Mouse (Mus musculus): Measurements from ENCODE around the gene Pnkp. TPM values are rescaled to one million over a fixed set of nuclear protein-coding genes. Genes with fewer than 3 reads are reported as not detected.

Gene Pnkp
- polyA plus RNA-seq (2017; shearing (Covaris generic)): 71.7 TPM

GRCm38 (mm10) chr7:44857042-44857552 is at the start of gene Pnkp:
Pnkp (plus strand) TSS chr7:44857139.

GRCm38 (mm10) chr7:44815721-44816469 is 41.0 kb upstream of the Pnkp start, which contains the start of the genes Nup62 and Il4i1:
Nup62 (plus strand) TSS chr7:44816088.
Il4i1 (plus strand) TSS chr7:44816387.

GRCm38 (mm10) chr7:44816470-44817021 is 40.4 kb upstream of the Pnkp start, which contains the start of gene Atf5:
Atf5 (minus strand) TSS chr7:44816658.

GRCm38 (mm10) chr7:44848561-44849415 is 8.2 kb upstream of the Pnkp start, which contains the start of the genes Akt1s1 and Tbc1d17:
Akt1s1 (plus strand) TSS chr7:44848991.
Tbc1d17 (minus strand) TSS chr7:44849079.

GRCm38 (mm10) chr7:44869697-44870528 is 13.0 kb downstream of the Pnkp start, which contains the start of gene Ptov1:
Ptov1 (minus strand) TSS chr7:44869788.

GRCm38 (mm10) chr7:44892276-44892921 is 35.5 kb downstream of the Pnkp start, which contains the start of gene Med25:
Med25 (minus strand) TSS chr7:44892712.

GRCm38 (mm10) chr7:44895593-44896434 is 38.9 kb downstream of the Pnkp start, which contains the start of gene Fuz:
Fuz (plus strand) TSS chr7:44896079.

Other genes starting within 250 kb of the Pnkp start
- gene Myh14, start 186.3 kb upstream of the Pnkp start, polyA plus RNA-seq (2017; shearing (Covaris generic)): 0.89 TPM
- not detected for gene Izumo2, start 148.4 kb upstream of the Pnkp start, polyA plus RNA-seq (2017; shearing (Covaris generic))
- 85.2 TPM for gene Vrk3, start 108.7 kb upstream of the Pnkp start, polyA plus RNA-seq (2017; shearing (Covaris generic))
- gene Zfp473, start 106.1 kb upstream of the Pnkp start, polyA plus RNA-seq (2017; shearing (Covaris generic)): 0.40 TPM
- gene Nup62, start 41.1 kb upstream of the Pnkp start, polyA plus RNA-seq (2017; shearing (Covaris generic)): 31.8 TPM
- gene Il4i1, start 40.8 kb upstream of the Pnkp start, polyA plus RNA-seq (2017; shearing (Covaris generic)): 0.23 TPM
- 0.22 TPM for gene Atf5, start 40.5 kb upstream of the Pnkp start, polyA plus RNA-seq (2017; shearing (Covaris generic))
- 18.9 TPM for gene Akt1s1, start 8.1 kb upstream of the Pnkp start, polyA plus RNA-seq (2017; shearing (Covaris generic))
- gene Tbc1d17, start 8.1 kb upstream of the Pnkp start, polyA plus RNA-seq (2017; shearing (Covaris generic)): 66.3 TPM
- gene Ptov1, start 12.6 kb downstream of the Pnkp start, polyA plus RNA-seq (2017; shearing (Covaris generic)): 20.2 TPM
- gene Med25, start 35.6 kb downstream of the Pnkp start, polyA plus RNA-seq (2017; shearing (Covaris generic)): 52.8 TPM
- gene Fuz, start 38.9 kb downstream of the Pnkp start, polyA plus RNA-seq (2017; shearing (Covaris generic)): 18.5 TPM
- 45.9 TPM for gene Ap2a1, start 72.4 kb downstream of the Pnkp start, polyA plus RNA-seq (2017; shearing (Covaris generic))
- 0.28 TPM for gene Tsks, start 86.1 kb downstream of the Pnkp start, polyA plus RNA-seq (2017; shearing (Covaris generic))
- gene Cpt1c, start 117.7 kb downstream of the Pnkp start, polyA plus RNA-seq (2017; shearing (Covaris generic)): 0.67 TPM
- gene Prmt1, start 129.4 kb downstream of the Pnkp start, polyA plus RNA-seq (2017; shearing (Covaris generic)): 143 TPM
- 134 TPM for gene Irf3, start 140.5 kb downstream of the Pnkp start, polyA plus RNA-seq (2017; shearing (Covaris generic))
- 13.6 TPM for gene Bcl2l12, start 141.6 kb downstream of the Pnkp start, polyA plus RNA-seq (2017; shearing (Covaris generic))
- 22.3 TPM for gene Scaf1, start 159.2 kb downstream of the Pnkp start, polyA plus RNA-seq (2017; shearing (Covaris generic))
- gene Rras, start 160.8 kb downstream of the Pnkp start, polyA plus RNA-seq (2017; shearing (Covaris generic)): 25.1 TPM
- 1.0 TPM for gene Prr12, start 195.7 kb downstream of the Pnkp start, polyA plus RNA-seq (2017; shearing (Covaris generic))
- gene Nosip, start 205.3 kb downstream of the Pnkp start, polyA plus RNA-seq (2017; shearing (Covaris generic)): 78.5 TPM
- gene Prrg2, start 205.5 kb downstream of the Pnkp start, polyA plus RNA-seq (2017; shearing (Covaris generic)): 1.6 TPM
- 5.5 TPM for gene Rcn3, start 235.1 kb downstream of the Pnkp start, polyA plus RNA-seq (2017; shearing (Covaris generic))
- gene Fcgrt, start 246.7 kb downstream of the Pnkp start, polyA plus RNA-seq (2017; shearing (Covaris generic)): 6.4 TPM

Data from effector memory CD4-positive, alpha-beta T cell, adult 7 months (primary cell).